Mouse (Mus musculus) liver, embryonic 14.5 days (tissue): ENCODE results near the gene Nup153. TPM values are rescaled to one million over a fixed set of nuclear protein-coding genes. Genes with fewer than 3 reads are reported as not detected.

Experiments
- ATAC-seq: fragments of 200-750 bp; cut with Nextera tagmentation; 2 replicates; pipeline ENCODE4 v1.8.0; 2017; ENCODE audit warnings: moderate number of reproducible peaks, mild to moderate bottlenecking, moderate library complexity; ENCODE audit not compliant: insufficient read depth
- DNase-seq, 3 experiments: peaks; one replicate each; pipeline ENCODE4 v3.0.0-alpha.2; 2012 to 2013; ENCODE audit warnings: low read depth in 3 of 3, low spot score in 3 of 3
- H3K27ac ChIP-seq: fragments of 300-500 bp; sonication (generic); 2 replicates; pipeline ENCODE4 v1.5.1; 2014; ENCODE audit warnings: moderate library complexity, mild to moderate bottlenecking, control low read depth, inconsistent platforms
- H3K27me3 ChIP-seq: fragments of 300-500 bp; sonication (generic); 2 replicates; pipeline ENCODE4 v1.6.1; 2014; ENCODE audit warnings: mild to moderate bottlenecking, low read length, moderate library complexity; ENCODE audit not compliant: control insufficient read depth, insufficient read depth
- H3K36me3 ChIP-seq: fragments of 300-500 bp; sonication (generic); replicated peaks from 2 replicates; pipeline ENCODE4 v1.6.1; 2014; ENCODE audit warnings: low read depth; ENCODE audit not compliant: control insufficient read depth, insufficient read depth
- H3K4me1 ChIP-seq, 2 experiments: fragments of 200-500 bp in 1 of 2; fragments of 300-500 bp in 1 of 2; sonication (generic) in 1 of 2; replicated peaks; 2 replicates each; pipeline ENCODE4 v1.6.1; 2012 to 2014; ENCODE audit warnings: antibody characterized with exemption in 1 of 2, inconsistent platforms in 1 of 2, low read length in 1 of 2; ENCODE audit not compliant: control insufficient read depth in 2 of 2, insufficient read depth in 2 of 2
- H3K4me2 ChIP-seq: fragments of 300-500 bp; sonication (generic); 2 replicates; pipeline ENCODE4 v1.6.1; 2014; ENCODE audit warnings: low read depth, mild to moderate bottlenecking, control low read depth, moderate library complexity
- H3K4me3 ChIP-seq, 2 experiments: fragments of 200-500 bp in 1 of 2; fragments of 300-500 bp in 1 of 2; sonication (generic) in 1 of 2; 2 replicates each; pipeline ENCODE4 v1.5.1; 2012 to 2014; ENCODE audit warnings: low read depth in 2 of 2, low read length in 2 of 2, mild to moderate bottlenecking in 2 of 2, control low read depth in 1 of 2, inconsistent platforms in 1 of 2, moderate library complexity in 1 of 2; ENCODE audit not compliant: insufficient read depth in 1 of 2
- H3K9ac ChIP-seq: fragments of 300-500 bp; sonication (generic); replicated peaks from 2 replicates; pipeline ENCODE4 v1.6.1; 2014; ENCODE audit warnings: mild to moderate bottlenecking, control low read depth, moderate library complexity
- H3K9me3 ChIP-seq: fragments of 300-500 bp; sonication (generic); 2 replicates; pipeline ENCODE4 v1.6.1; 2016; ENCODE audit warnings: low read length, mixed read lengths; ENCODE audit not compliant: control insufficient read depth
- CTCF ChIP-seq: IDR thresholded peaks from 2 replicates; pipeline ENCODE4 v1.5.1; 2016; ENCODE audit warnings: antibody characterized with exemption, low read depth, control low read depth
- EP300 ChIP-seq: IDR thresholded peaks from 2 replicates; pipeline ENCODE4 v1.6.1; 2016; ENCODE audit warnings: antibody characterized with exemption, low read depth
- WGBS: fragments of 180-500 bp; shearing (Covaris S2); extraction: QIAGEN DNeasy Blood & Tissue Kit; methylation state at CpG from one replicate; pipeline ENCODE4 v1.1.7; 2014; ENCODE audit not compliant: insufficient replicate concordance; 5-methylcytosine and 5-hydroxymethylcytosine counted together
- polyA plus RNA-seq, 2 experiments: library from polyadenylated mRNA; depleted of rRNA in 1 of 2; stranded (reverse) in 1 of 2; unstranded in 1 of 2; fragments of >200 nt; fragmentation: Nextera tagmentation in 1 of 2; extraction: Ambion mirVana in 1 of 2; gene quantifications; 2 replicates each; pipeline versions ENCODE4 v1.2.1 to v1.2.3; 2012 to 2014

Gene Nup153
- polyA plus RNA-seq, 2 experiments, result 21.6 to 37.9 TPM

- ATAC-seq (no peak), DNase-seq (no peak)
- H3K4me3 ChIP-seq, result no peak overlapping the region
- TF ChIP-seq EP300 (no peak), CTCF (no peak)
- H3K9me3 ChIP-seq, result no peaks in the 10 kb centered on the region
- H3K27ac ChIP-seq, result no peak overlapping the region
- 71% methylated on average over 2 of the region's 2 CpGs for WGBS
- H3K4me2 ChIP-seq, result no peak overlapping the region
- H3K4me1 ChIP-seq, result no peaks in the 10 kb centered on the region
- H3K9ac ChIP-seq, result no peak overlapping the region
- H3K27me3 ChIP-seq, result no peaks in the 10 kb centered on the region
- peaks cover 82% of the 10 kb centered on the region for H3K36me3 ChIP-seq
Observed at GRCm38 (mm10) chr13:46682921-46683320, 44.8 kb downstream of the Nup153 start.

GRCm38 (mm10) chr13:46677721-46678120 is 50.0 kb downstream of the Nup153 start:
- Histone ChIP-seq H3K4me1 (no peaks in the 10 kb centered on the region), H3K4me2 (no peak overlapping the region), H3K9me3 (no peaks in the 10 kb centered on the region), H3K9ac (no peak overlapping the region), H3K36me3 (peaks cover 69% of the 10 kb centered on the region), H3K27ac (no peak overlapping the region), H3K4me3 (no peak overlapping the region), H3K27me3 (no peaks in the 10 kb centered on the region)
- no peak for TF ChIP-seq CTCF
- TF ChIP-seq EP300, result no peak
- 78% methylated on average over 4 of the region's 4 CpGs for WGBS
- ATAC-seq, result no peak
- no peak for DNase-seq

- H3K4me1 ChIP-seq, result peaks cover 4 to 7% of the 10 kb centered on the region in 2 experiments
- H3K36me3 ChIP-seq, result peaks cover 56% of the 10 kb centered on the region
Observed at GRCm38 (mm10) chr13:46674601-46675000, 53.1 kb downstream of the Nup153 start.

GRCm38 (mm10) chr13:46670514-46670913 is 57.2 kb downstream of the Nup153 start:
- Histone ChIP-seq H3K4me3 (peak overlapping the region; percentile 66 to 98), H3K4me2 (peak overlapping the region; percentile 86), H3K27me3 (no peaks in the 10 kb centered on the region), H3K36me3 (peaks cover 33% of the 10 kb centered on the region), H3K4me1 (peaks cover 7 to 8% of the 10 kb centered on the region in 2 experiments), H3K9ac (peak overlapping the region; percentile 71), H3K27ac (peak overlapping the region; percentile 10), H3K9me3 (no peaks in the 10 kb centered on the region)
- no peak for TF ChIP-seq CTCF
- 15% methylated on average over 9 of the region's 9 CpGs for WGBS
- DNase-seq (peak in 2 of 3 experiments; percentile 9 to 11), ATAC-seq (peak; percentile 29; the same call in 1 of the 2 replicates)

More at GRCm38 (mm10) chr13:46674601-46675000, 53.1 kb downstream of the Nup153 start:
- whole genome bisulfite sequencing, result 77% methylated on average over 2 of the region's 2 CpGs
- no peak overlapping the region for H3K9ac ChIP-seq
- H3K9me3 ChIP-seq, result no peaks in the 10 kb centered on the region
- no peak overlapping the region for H3K27ac ChIP-seq
- no peak overlapping the region for H3K4me2 ChIP-seq
- ATAC-seq (no peak), DNase-seq (no peak)
- no peaks in the 10 kb centered on the region for H3K27me3 ChIP-seq
- H3K4me3 ChIP-seq, result no peak overlapping the region
- TF ChIP-seq CTCF (no peak), EP300 (no peak)

GRCm38 (mm10) chr13:46669620-46670271 is 58.0 kb downstream of the Nup153 start:
- H3K9me3 ChIP-seq, result no peaks in the 10 kb centered on the region
- TF ChIP-seq EP300 (no peak), CTCF (no peak)
- peak overlapping the region; percentile 66 to 98 for H3K4me3 ChIP-seq
- H3K4me1 ChIP-seq, result peaks cover 7 to 8% of the 10 kb centered on the region in 2 experiments
- H3K27ac ChIP-seq, result peak overlapping the region; percentile 53
- DNase-seq, result no peak
- peak overlapping the region; percentile 86 for H3K4me2 ChIP-seq
- peaks cover 26% of the 10 kb centered on the region for H3K36me3 ChIP-seq
- H3K27me3 ChIP-seq, result no peaks in the 10 kb centered on the region
- peak overlapping the region; percentile 71 for H3K9ac ChIP-seq
- WGBS, result under 1% methylated on average over 84 of the region's 96 CpGs
- peak; percentile 68 for ATAC-seq
